Mouse (Mus musculus) 416B (cell line): ENCODE results near the gene Dhx35.

ENCODE experiments used
- DNase-seq: peaks from one replicate; pipeline ENCODE4 v3.0.0; 2011; ENCODE audit warnings: low read depth

The Dhx35 gene

DNA sequence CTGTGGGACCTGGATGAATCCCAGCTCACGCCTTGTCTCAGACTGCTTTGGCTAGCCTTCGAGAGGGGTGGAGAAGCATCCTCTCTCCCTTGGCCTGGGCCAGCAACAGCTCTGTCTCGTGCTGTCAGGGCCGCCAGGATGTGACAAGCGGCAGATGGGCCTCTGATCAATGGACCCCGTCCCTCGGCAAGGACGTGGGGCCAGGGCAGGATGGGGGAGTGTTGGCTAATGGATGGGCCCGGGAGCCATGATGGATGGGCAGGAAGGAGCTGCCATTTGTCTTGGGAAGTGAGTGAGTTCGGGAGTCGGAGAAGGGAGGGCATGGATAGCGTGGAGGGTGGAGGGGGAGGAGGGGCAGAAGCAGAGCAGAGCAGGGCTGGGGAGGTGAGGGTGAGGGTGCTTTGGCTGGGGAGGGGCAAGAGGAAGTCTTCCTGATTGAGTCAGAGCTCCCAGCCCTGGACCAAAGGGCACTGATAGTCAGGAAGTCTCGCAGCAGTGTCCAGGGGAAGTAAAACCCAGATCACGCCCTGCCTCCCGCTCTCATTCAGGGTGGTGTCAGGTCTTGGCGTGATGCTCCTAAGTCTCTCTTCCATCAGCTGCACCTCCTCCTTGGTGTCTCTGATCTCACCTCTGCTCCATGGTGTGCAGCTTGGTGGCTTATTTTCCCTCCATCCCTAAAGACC is 98.7 kb downstream of the Dhx35 start:
- DNase-seq = no peak

DNA sequence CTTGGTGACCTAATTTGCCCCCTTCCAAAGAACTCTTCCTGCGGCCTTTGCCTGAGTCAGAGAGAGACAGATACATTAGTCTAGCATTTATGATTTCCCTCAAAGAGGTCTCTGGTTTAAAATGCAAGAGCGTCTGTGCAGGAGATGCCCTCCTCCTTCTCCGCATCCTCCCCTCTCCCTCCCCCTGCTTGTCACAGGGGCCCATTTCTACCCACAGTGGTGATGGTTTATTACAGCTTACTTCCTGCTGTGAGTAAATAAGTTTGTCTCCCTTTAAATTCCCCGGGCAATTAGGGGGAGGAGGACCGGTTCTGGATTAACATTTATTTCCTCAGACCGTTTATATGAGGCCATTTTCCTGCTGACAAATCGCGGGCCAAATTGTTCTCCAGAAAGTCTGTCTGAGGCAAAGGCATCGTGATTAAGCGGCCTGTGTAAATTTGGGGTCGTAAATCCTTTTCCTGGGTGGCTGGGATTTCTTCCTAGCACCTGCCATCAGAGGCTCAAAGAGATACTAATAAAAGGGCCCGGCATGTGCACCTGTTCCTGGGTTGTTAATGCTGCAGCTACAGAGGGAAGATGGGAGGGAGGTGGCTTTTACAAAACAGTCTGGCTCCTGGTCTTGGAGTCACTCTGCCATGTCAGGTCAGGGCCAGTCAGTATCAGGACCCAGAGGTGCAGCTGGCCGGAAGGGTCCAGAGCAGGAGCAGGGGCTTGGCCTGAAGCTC is 104.0 kb downstream of the Dhx35 start:
- DNase-seq = no peak
